Mouse (Mus musculus): ENCODE results near the gene Gm9040. TPM values are rescaled to one million over a fixed set of nuclear protein-coding genes. Genes with fewer than 3 reads are reported as not detected.
"Not testable (repeated sequence)": the region's sequence is repeated elsewhere in the genome, so short reads cannot be mapped to it uniquely, and the experiment has no call there.

The Gm9040 gene
- total and polyA plus RNA-seq, 3 experiments: not detected

- H3K79me2 ChIP-seq (replicated peaks; ENCODE audit: control insufficient read depth, extremely low read depth, insufficient read depth, poor library complexity, severe bottlenecking): no peaks in the 10 kb centered on the region
- H3K27ac ChIP-seq (ENCODE audit: insufficient read depth, low read depth): no peak overlapping the region
- H3K4me1 ChIP-seq (ENCODE audit: control insufficient read depth in 1 of 2, insufficient read depth in 2 of 2): no peaks in the 10 kb centered on the region
- H3K27me3 ChIP-seq (replicated peaks): no peaks in the 10 kb centered on the region
- in situ Hi-C loops (cut with MboI; ENCODE audit: low pct_ligation_motif_present, low pct_unique_long_range_greater_than_20kb, low sequenced_read_pairs) (loop anchor here (25.0 kb wide), 1 partner anchor 207 kb away; no protein-coding TSS in a partner anchor), dilution Hi-C loops (cut with MboI; ENCODE audit: extremely low pct_ligation_motif_present, extremely low pct_unique_long_range_greater_than_20kb, low sequenced_read_pairs) (no loop called here)
- no peak overlapping the region for H3K9ac ChIP-seq (ENCODE audit: insufficient read depth, low read depth)
- H3K36me3 ChIP-seq (replicated peaks in 1 of 2; ENCODE audit: control insufficient read depth in 1 of 2, insufficient read depth in 1 of 2, low read length in 1 of 2): no peaks in the 10 kb centered on the region
- H3K4me3 ChIP-seq (replicated peaks in 1 of 3; ENCODE audit: low read depth in 2 of 3, low read length in 2 of 3, poor library complexity in 1 of 3): no peak overlapping the region
- no peak overlapping the region for H3K4me2 ChIP-seq (ENCODE audit: insufficient read depth, low read depth, poor library complexity, severe bottlenecking)
- TF ChIP-seq ETS1 (conservative IDR thresholded peaks at IDR 0.05; ENCODE audit: low read depth, low read length) (no peak), MAX (IDR thresholded peaks at IDR 0.05; ENCODE audit: low read length) (no peak), E2F4 (IDR thresholded peaks at IDR 0.05; ENCODE audit: insufficient replicate concordance, low read depth, low read length) (no peak), KAT2A (IDR thresholded peaks at IDR 0.05; ENCODE audit: insufficient replicate concordance, low read length) (no peak), RCOR1 (conservative IDR thresholded peaks at IDR 0.05; ENCODE audit: low read depth, low read length) (no peak), TBP (conservative IDR thresholded peaks at IDR 0.05; ENCODE audit: low read depth, low read length) (no peak), CHD2 (IDR thresholded peaks at IDR 0.05; ENCODE audit: low read length) (no peak), SIN3A (IDR thresholded peaks at IDR 0.05; ENCODE audit: low read length) (no peak), IRF4 (IDR thresholded peaks at IDR 0.05; ENCODE audit: low read depth, low read length) (no peak), POLR2AphosphoS2 (IDR thresholded peaks at IDR 0.05; ENCODE audit: low read depth, low read length) (no peak), USF1 (IDR thresholded peaks at IDR 0.05; ENCODE audit: low read depth, low read length) (no peak), MAZ (IDR thresholded peaks at IDR 0.05; ENCODE audit: low read depth, low read length) (no peak), ZC3H11A (IDR thresholded peaks at IDR 0.05; ENCODE audit: low read depth, low read length) (no peak), HCFC1 (IDR thresholded peaks at IDR 0.05; ENCODE audit: low read depth, low read length) (no peak), NRF1 (IDR thresholded peaks at IDR 0.05; ENCODE audit: low read depth, low read length) (no peak), ELF1 (IDR thresholded peaks at IDR 0.05; ENCODE audit: low read depth, low read length) (no peak), GABPA (IDR thresholded peaks at IDR 0.05; ENCODE audit: insufficient replicate concordance, low read depth, low read length) (no peak)
- H3K9me3 ChIP-seq (replicated peaks; ENCODE audit: low read length): peaks cover 4% of the 10 kb centered on the region
- no peak for DNase-seq (ENCODE audit: extremely low read depth)
These were observed 42.7 kb upstream of the Gm9040 start for GRCm38 (mm10) chr10:118369518-118369917.

GRCm38 (mm10) chr10:118354005-118354404 is 27.2 kb upstream of the Gm9040 start, which contains the start of gene Gm9049:
TSS of gene Gm9049 (minus strand) at chr10:118354105.
- H3K4me1 ChIP-seq (ENCODE audit: control insufficient read depth in 1 of 2, insufficient read depth in 2 of 2); H3K4me2 ChIP-seq (ENCODE audit: insufficient read depth, low read depth, poor library complexity, severe bottlenecking); H3K27ac ChIP-seq (ENCODE audit: insufficient read depth, low read depth); H3K9me3 ChIP-seq (replicated peaks; ENCODE audit: low read length); DNase-seq (ENCODE audit: extremely low read depth); H3K9ac ChIP-seq (ENCODE audit: insufficient read depth, low read depth); H3K27me3 ChIP-seq (replicated peaks); H3K4me3 ChIP-seq (replicated peaks in 1 of 3; ENCODE audit: low read depth in 2 of 3, low read length in 2 of 3, poor library complexity in 1 of 3); H3K79me2 ChIP-seq (replicated peaks; ENCODE audit: control insufficient read depth, extremely low read depth, insufficient read depth, poor library complexity, severe bottlenecking); H3K36me3 ChIP-seq (replicated peaks in 1 of 2; ENCODE audit: control insufficient read depth in 1 of 2, insufficient read depth in 1 of 2, low read length in 1 of 2); dilution Hi-C loops (cut with MboI; ENCODE audit: extremely low pct_ligation_motif_present, extremely low pct_unique_long_range_greater_than_20kb, low sequenced_read_pairs): not testable (repeated sequence)
- in situ Hi-C loops (cut with MboI; ENCODE audit: low pct_ligation_motif_present, low pct_unique_long_range_greater_than_20kb, low sequenced_read_pairs): loop anchor here (25.0 kb wide), 1 partner anchor 192 kb away; no protein-coding TSS in a partner anchor

GRCm38 (mm10) chr10:118348579-118348978 is 21.8 kb upstream of the Gm9040 start, which contains the start of gene Gm9048:
TSS of gene Gm9048 (minus strand) at chr10:118348679.
- H3K4me2 ChIP-seq (ENCODE audit: insufficient read depth, low read depth, poor library complexity, severe bottlenecking); H3K36me3 ChIP-seq (replicated peaks in 1 of 2; ENCODE audit: control insufficient read depth in 1 of 2, insufficient read depth in 1 of 2, low read length in 1 of 2); H3K9me3 ChIP-seq (replicated peaks; ENCODE audit: low read length); H3K27ac ChIP-seq (ENCODE audit: insufficient read depth, low read depth); in situ Hi-C loops (cut with MboI; ENCODE audit: low pct_ligation_motif_present, low pct_unique_long_range_greater_than_20kb, low sequenced_read_pairs); DNase-seq (ENCODE audit: extremely low read depth); H3K9ac ChIP-seq (ENCODE audit: insufficient read depth, low read depth); H3K27me3 ChIP-seq (replicated peaks); H3K4me3 ChIP-seq (replicated peaks in 1 of 3; ENCODE audit: low read depth in 2 of 3, low read length in 2 of 3, poor library complexity in 1 of 3); H3K4me1 ChIP-seq (ENCODE audit: control insufficient read depth in 1 of 2, insufficient read depth in 2 of 2); H3K79me2 ChIP-seq (replicated peaks; ENCODE audit: control insufficient read depth, extremely low read depth, insufficient read depth, poor library complexity, severe bottlenecking); dilution Hi-C loops (cut with MboI; ENCODE audit: extremely low pct_ligation_motif_present, extremely low pct_unique_long_range_greater_than_20kb, low sequenced_read_pairs): not testable (repeated sequence)

GRCm38 (mm10) chr10:118343155-118343554 is 16.4 kb upstream of the Gm9040 start, which contains the start of gene Gm9046:
TSS of gene Gm9046 (minus strand) at chr10:118343255.
- H3K9me3 ChIP-seq (replicated peaks; ENCODE audit: low read length); H3K9ac ChIP-seq (ENCODE audit: insufficient read depth, low read depth); in situ Hi-C loops (cut with MboI; ENCODE audit: low pct_ligation_motif_present, low pct_unique_long_range_greater_than_20kb, low sequenced_read_pairs); H3K4me2 ChIP-seq (ENCODE audit: insufficient read depth, low read depth, poor library complexity, severe bottlenecking); H3K4me3 ChIP-seq (replicated peaks in 1 of 3; ENCODE audit: low read depth in 2 of 3, low read length in 2 of 3, poor library complexity in 1 of 3); H3K79me2 ChIP-seq (replicated peaks; ENCODE audit: control insufficient read depth, extremely low read depth, insufficient read depth, poor library complexity, severe bottlenecking); H3K36me3 ChIP-seq (replicated peaks in 1 of 2; ENCODE audit: control insufficient read depth in 1 of 2, insufficient read depth in 1 of 2, low read length in 1 of 2); H3K27me3 ChIP-seq (replicated peaks); H3K27ac ChIP-seq (ENCODE audit: insufficient read depth, low read depth); dilution Hi-C loops (cut with MboI; ENCODE audit: extremely low pct_ligation_motif_present, extremely low pct_unique_long_range_greater_than_20kb, low sequenced_read_pairs); DNase-seq (ENCODE audit: extremely low read depth); H3K4me1 ChIP-seq (ENCODE audit: control insufficient read depth in 1 of 2, insufficient read depth in 2 of 2): not testable (repeated sequence)
